Mouse (Mus musculus) hindbrain, embryonic 13.5 days (tissue): ENCODE data around the gene 4930548H24Rik. TPM values are rescaled to one million over a fixed set of nuclear protein-coding genes. Genes with fewer than 3 reads are reported as not detected.

Source experiments
- polyA plus RNA-seq: library from polyadenylated mRNA; unstranded; fragments of >200 nt; fragmentation: Nextera tagmentation; extraction: Ambion mirVana; gene quantifications from 2 replicates; pipeline ENCODE4 v1.2.1, GENCODE M21; 2015

Gene 4930548H24Rik
- polyA plus RNA-seq, 1 experiment from 2014 or later, result not detected

Other genes starting within 250 kb of the 4930548H24Rik start
- gene Nrbp1, start 244.9 kb upstream of the 4930548H24Rik start, polyA plus RNA-seq, result 150 and 161 TPM in 2 replicates
- gene Gm9970, start 244.5 kb upstream of the 4930548H24Rik start, polyA plus RNA-seq, result 0.65 TPM in 1 of 2 replicates, not detected in the other
- 2.7 and 3.2 TPM in 2 replicates for gene Krtcap3, start 234.0 kb upstream of the 4930548H24Rik start, polyA plus RNA-seq
- 33.3 and 34.6 TPM in 2 replicates for gene Ift172, start 194.6 kb upstream of the 4930548H24Rik start, polyA plus RNA-seq
- gene Fndc4, start 189.7 kb upstream of the 4930548H24Rik start, polyA plus RNA-seq, result 67.4 and 79.7 TPM in 2 replicates
- gene Gckr, start 188.3 kb upstream of the 4930548H24Rik start, polyA plus RNA-seq, result 0.17 and 0.48 TPM in 2 replicates
- 111 and 126 TPM in 2 replicates for gene Zfp512, start 33.3 kb upstream of the 4930548H24Rik start, polyA plus RNA-seq
- gene Gpn1, start 9.0 kb downstream of the 4930548H24Rik start, polyA plus RNA-seq, result 74.0 and 83.8 TPM in 2 replicates
- gene Slc4a1ap, start 41.3 kb downstream of the 4930548H24Rik start, polyA plus RNA-seq, result 35.6 and 42.4 TPM in 2 replicates
- 26.3 and 28.8 TPM in 2 replicates for gene Supt7l, start 42.1 kb downstream of the 4930548H24Rik start, polyA plus RNA-seq
- gene Mrpl33, start 111.2 kb downstream of the 4930548H24Rik start, polyA plus RNA-seq, result 183 and 197 TPM in 2 replicates
- 2.1 and 2.8 TPM in 2 replicates for gene Rbks, start 211.9 kb downstream of the 4930548H24Rik start, polyA plus RNA-seq
- 58.4 and 61.1 TPM in 2 replicates for gene Babam2, start 211.9 kb downstream of the 4930548H24Rik start, polyA plus RNA-seq